Mouse (Mus musculus) MEL (cell line): ENCODE data around the gene Dnajb11. TPM values are rescaled to one million over a fixed set of nuclear protein-coding genes. Genes with fewer than 3 reads are reported as not detected.

Experiments used
- DNase-seq: peaks from one replicate; pipeline ENCODE4 v3.0.0; 2011; ENCODE audit warnings: low read depth, low spot score
- H3K27ac ChIP-seq: 2 replicates; pipeline ENCODE4 v1.5.1; 2012; ENCODE audit warnings: low read depth, mild to moderate bottlenecking, control low read depth, low read length, moderate library complexity; ENCODE audit not compliant: control insufficient read depth
- H3K27me3 ChIP-seq, 2 experiments: fragments of 150-350 bp in 1 of 2; sonication (generic) in 1 of 2; 2 replicates each; pipeline ENCODE4 v1.6.1; 2012; ENCODE audit warnings: low read length in 2 of 2, mild to moderate bottlenecking in 2 of 2, improper control_type of control experiment in 1 of 2, moderate library complexity in 1 of 2; ENCODE audit not compliant: insufficient read depth in 2 of 2, control insufficient read depth in 1 of 2
- H3K36me3 ChIP-seq, 2 experiments: 2 replicates each; pipeline ENCODE4 v1.6.1; 2012 to 2014; ENCODE audit warnings: low read length in 2 of 2, improper control_type of control experiment in 1 of 2, inconsistent platforms in 1 of 2, mild to moderate bottlenecking in 1 of 2; ENCODE audit not compliant: insufficient read depth in 2 of 2, control insufficient read depth in 1 of 2
- H3K4me1 ChIP-seq, 2 experiments: fragments of 150-350 bp in 1 of 2; sonication (generic) in 1 of 2; 2 replicates each; pipeline ENCODE4 v1.6.1; 2012; ENCODE audit warnings: low read length in 2 of 2, improper control_type of control experiment in 1 of 2, mild to moderate bottlenecking in 1 of 2; ENCODE audit not compliant: insufficient read depth in 2 of 2, control insufficient read depth in 1 of 2
- H3K4me3 ChIP-seq, 2 experiments: fragments of 150-350 bp in 1 of 2; sonication (generic) in 1 of 2; 2 replicates each; pipeline ENCODE4 v1.5.1; 2012; ENCODE audit warnings: low read depth in 2 of 2, low read length in 2 of 2, mild to moderate bottlenecking in 2 of 2, moderate library complexity in 2 of 2, control low read depth in 1 of 2, improper control_type of control experiment in 1 of 2; ENCODE audit not compliant: control insufficient read depth in 1 of 2, insufficient read depth in 1 of 2
- H3K79me2 ChIP-seq: 2 replicates; pipeline ENCODE4 v1.6.1; 2012; ENCODE audit warnings: mild to moderate bottlenecking, low read length, moderate library complexity; ENCODE audit not compliant: control insufficient read depth, poor library complexity, insufficient read depth
- H3K9ac ChIP-seq: 2 replicates; pipeline ENCODE4 v1.6.1; 2012; ENCODE audit warnings: low read depth, mild to moderate bottlenecking, control low read depth, low read length, moderate library complexity; ENCODE audit not compliant: control insufficient read depth, poor library complexity, severe bottlenecking
- H3K9me3 ChIP-seq: fragments of 150-350 bp; sonication (generic); replicated peaks from 2 replicates; pipeline ENCODE4 v1.6.1; 2012; ENCODE audit warnings: mild to moderate bottlenecking, low read length, improper control_type of control experiment, moderate library complexity; ENCODE audit not compliant: insufficient read depth
- BHLHE40 ChIP-seq: IDR thresholded peaks from 2 replicates; pipeline ENCODE4 v1.6.1; 2012; ENCODE audit warnings: low read depth, mild to moderate bottlenecking, inconsistent platforms, low read length, improper control_type of control experiment, borderline replicate concordance
- CTCF ChIP-seq, 3 experiments: IDR thresholded peaks in 2 of 3; conservative IDR thresholded peaks in 1 of 3; 2 replicates each; pipeline ENCODE4 v1.5.1; 2011 to 2012; ENCODE audit warnings: low read length in 3 of 3, low read depth in 2 of 3, mild to moderate bottlenecking in 2 of 3, improper control_type of control experiment in 1 of 3, inconsistent platforms in 1 of 3, mixed read lengths in 1 of 3, moderate library complexity in 1 of 3; ENCODE audit not compliant: control insufficient read depth in 1 of 3, insufficient read depth in 1 of 3, poor library complexity in 1 of 3, severe bottlenecking in 1 of 3
- E2F4 ChIP-seq: IDR thresholded peaks from 2 replicates; pipeline ENCODE4 v1.6.1; 2011; ENCODE audit warnings: low read depth, low read length, improper control_type of control experiment, borderline replicate concordance
- ELF1 ChIP-seq: IDR thresholded peaks from 2 replicates; pipeline ENCODE4 v1.6.1; 2014; ENCODE audit warnings: low read depth, mild to moderate bottlenecking, inconsistent platforms, low read length, improper control_type of control experiment, moderate library complexity
- EP300 ChIP-seq, 2 experiments: IDR thresholded peaks; 2 replicates each; pipeline ENCODE4 v1.6.1; 2011; ENCODE audit warnings: improper control_type of control experiment in 2 of 2, low read length in 2 of 2, low read depth in 1 of 2, mild to moderate bottlenecking in 1 of 2
- KAT2A ChIP-seq: conservative IDR thresholded peaks from 2 replicates; pipeline ENCODE4 v1.6.1; 2012; ENCODE audit warnings: low read depth, low read length, improper control_type of control experiment, inconsistent platforms
- MAZ ChIP-seq: IDR thresholded peaks from 2 replicates; pipeline ENCODE4 v1.6.1; 2012; ENCODE audit warnings: low read depth, mild to moderate bottlenecking, inconsistent platforms, low read length, improper control_type of control experiment
- MEF2A ChIP-seq: IDR thresholded peaks from 2 replicates; pipeline ENCODE4 v1.6.1; 2014; ENCODE audit warnings: low read depth, mild to moderate bottlenecking, inconsistent platforms, low read length, improper control_type of control experiment; ENCODE audit not compliant: poor library complexity, insufficient replicate concordance, severe bottlenecking; ENCODE audit errors: extremely low read depth
- NRF1 ChIP-seq: IDR thresholded peaks from 2 replicates; pipeline ENCODE4 v1.6.1; 2014; ENCODE audit warnings: low read depth, mild to moderate bottlenecking, inconsistent platforms, low read length, improper control_type of control experiment, moderate library complexity; ENCODE audit not compliant: poor library complexity, insufficient read depth, severe bottlenecking
- POLR2AphosphoS5 ChIP-seq: IDR thresholded peaks from 2 replicates; pipeline ENCODE4 v1.6.1; 2012; ENCODE audit warnings: low read depth, borderline replicate concordance, mild to moderate bottlenecking, inconsistent platforms, low read length, moderate library complexity, mixed read lengths
- SIN3A ChIP-seq: IDR thresholded peaks from 2 replicates; pipeline ENCODE4 v1.6.1; 2012; ENCODE audit warnings: low read length, improper control_type of control experiment, inconsistent platforms
- TCF12 ChIP-seq: IDR thresholded peaks from 2 replicates; pipeline ENCODE4 v1.6.1; 2014; ENCODE audit warnings: low read depth, mild to moderate bottlenecking, inconsistent platforms, low read length, improper control_type of control experiment, moderate library complexity
- USF1 ChIP-seq: IDR thresholded peaks from 2 replicates; pipeline ENCODE4 v1.6.1; 2014; ENCODE audit warnings: low read depth, mild to moderate bottlenecking, inconsistent platforms, low read length, improper control_type of control experiment, moderate library complexity
- ZKSCAN1 ChIP-seq: IDR thresholded peaks from 2 replicates; pipeline ENCODE4 v1.6.1; 2012; ENCODE audit warnings: low read depth, mild to moderate bottlenecking, inconsistent platforms, low read length, improper control_type of control experiment, moderate library complexity
- polyA plus RNA-seq, 2 experiments: library from polyadenylated mRNA; stranded (reverse) in 1 of 2; unstranded in 1 of 2; fragments of >175 nt in 1 of 2; fragments of >200 nt in 1 of 2; gene quantifications; 2 replicates each; pipeline versions ENCODE4 v1.2.1 to v1.2.4; 2012; ENCODE audit warnings: low replicate concordance in 2 of 2, low read depth in 1 of 2; ENCODE audit not compliant: insufficient read length in 2 of 2, insufficient read depth in 1 of 2, missing spikeins in 1 of 2
- total RNA-seq: library from RNA; depleted of rRNA; stranded (reverse); fragments of 300-350 nt; gene quantifications from 2 replicates; pipeline ENCODE4 v1.2.3, GENCODE M21; 2012

Gene Dnajb11
- total and polyA plus RNA-seq, 3 experiments = 90.2 to 147 (median 139) TPM

DNA sequence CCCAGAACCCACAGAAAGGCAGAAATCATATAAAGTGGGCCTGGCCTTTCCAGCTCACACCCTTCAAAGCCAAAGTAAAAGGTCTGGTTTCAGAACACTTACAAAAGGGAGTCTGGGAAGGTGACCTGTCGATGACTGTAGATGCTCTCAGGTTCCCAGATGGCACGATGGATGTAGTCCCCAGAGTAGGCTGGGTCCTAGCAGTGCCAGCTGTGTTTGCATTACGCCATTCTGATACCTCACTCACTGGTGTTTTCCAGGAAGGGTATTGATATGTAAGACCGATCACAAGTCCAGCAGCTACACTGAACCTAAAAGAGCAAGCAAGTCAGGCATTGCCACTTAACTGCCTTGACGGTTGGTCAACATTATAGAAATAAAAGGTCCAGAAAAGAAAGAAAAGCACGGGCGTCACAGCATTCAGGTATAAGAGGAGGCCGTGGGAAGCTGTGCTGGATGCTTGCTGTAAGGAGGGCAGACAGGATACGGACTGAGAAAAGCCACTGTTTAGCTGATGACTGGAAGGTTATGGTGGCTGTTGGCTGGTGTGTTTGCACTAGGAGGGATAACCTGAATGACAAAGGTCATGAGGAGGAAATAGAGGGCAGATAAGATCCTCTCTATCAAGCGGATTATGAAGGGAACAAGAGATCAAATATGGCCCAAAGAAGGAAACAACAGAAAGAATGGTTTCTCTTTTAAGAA lies 42.4 kb downstream of the Dnajb11 start:
- DNase-seq = no peak

DNA sequence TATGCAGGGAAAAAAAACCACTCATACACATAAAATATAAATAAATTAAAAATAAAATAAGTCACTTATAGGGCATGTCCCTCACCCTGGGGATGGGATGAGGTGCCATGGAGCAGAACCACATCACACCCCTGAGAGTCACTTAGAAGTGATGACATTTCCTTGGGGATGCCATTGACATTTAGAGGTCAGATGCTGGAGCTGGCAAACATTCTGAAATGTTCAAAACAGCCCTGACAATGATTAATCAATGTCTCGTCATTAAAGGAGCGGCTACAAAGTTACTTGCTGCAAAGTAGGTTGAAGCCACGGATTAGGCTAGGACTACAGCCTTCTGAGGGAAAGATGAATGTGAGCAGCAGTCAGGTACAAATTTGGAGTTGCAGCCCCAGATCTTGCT lies 43.7 kb downstream of the Dnajb11 start:
- no peaks in the 10 kb centered on the region for H3K9me3 ChIP-seq
- no peak overlapping the region for H3K9ac ChIP-seq
- no peak for TF ChIP-seq EP300 (IDR thresholded peaks at IDR 0.05; ENCODE audit: low read depth in 1 of 2, low read length in 2 of 2)
- TF ChIP-seq USF1 = no peak
- TF ChIP-seq ELF1 = no peak
- TF ChIP-seq MAZ = no peak
- no peak for TF ChIP-seq TCF12
- TF ChIP-seq POLR2AphosphoS5 = no peak
- TF ChIP-seq E2F4 = no peak
- TF ChIP-seq NRF1 = no peak
- TF ChIP-seq ZKSCAN1 = no peak
- no peak for TF ChIP-seq KAT2A
- TF ChIP-seq MEF2A = no peak
- no peak for TF ChIP-seq BHLHE40
- no peak for TF ChIP-seq CTCF (IDR thresholded peaks at IDR 0.05 in 2 of 3, conservative IDR thresholded peaks at IDR 0.05 in 1 of 3; ENCODE audit: control insufficient read depth in 1 of 3, insufficient read depth in 1 of 3, low read depth in 2 of 3, low read length in 3 of 3, poor library complexity in 1 of 3, severe bottlenecking in 1 of 3)
- TF ChIP-seq, all 39 proteins: peak for 0
- Histone ChIP-seq H3K36me3 (no peaks in the 10 kb centered on the region), H3K79me2 (no peaks in the 10 kb centered on the region), H3K27me3 (peaks cover 2% of the 10 kb centered on the region in 2 experiments; a peak in 2 of 4 replicates), H3K4me1 (no peaks in the 10 kb centered on the region), H3K27ac (no peak overlapping the region), H3K4me3 (no peak overlapping the region)
- no peak for DNase-seq

More for the DNA sequence above, 42.4 kb downstream of the Dnajb11 start:
- TF ChIP-seq MAZ (no peak), SIN3A (no peak)
- Histone ChIP-seq H3K36me3 (no peaks in the 10 kb centered on the region), H3K79me2 (no peaks in the 10 kb centered on the region), H3K9ac (no peak overlapping the region), H3K9me3 (no peaks in the 10 kb centered on the region), H3K27ac (no peak overlapping the region), H3K4me1 (no peaks in the 10 kb centered on the region), H3K4me3 (no peak overlapping the region), H3K27me3 (peaks cover 2% of the 10 kb centered on the region in 2 experiments; a peak in 2 of 4 replicates)
